Mouse (Mus musculus): ENCODE measurements around the gene Smyd1.

GRCm38 (mm10) chr6:71190501-71190900 is 131.5 kb downstream of the Smyd1 start:
- TF ChIP-seq ETS1 (conservative IDR thresholded peaks at IDR 0.05; ENCODE audit: low read depth, low read length) (no peak), MXI1 (IDR thresholded peaks at IDR 0.05; ENCODE audit: low read depth, low read length) (no peak), CHD2 (IDR thresholded peaks at IDR 0.05; ENCODE audit: low read length) (no peak), ZMIZ1 (IDR thresholded peaks at IDR 0.05; ENCODE audit: low read depth, low read length) (no peak), E2F4 (IDR thresholded peaks at IDR 0.05; ENCODE audit: insufficient replicate concordance, low read depth, low read length) (no peak), MAZ (IDR thresholded peaks at IDR 0.05; ENCODE audit: low read depth, low read length) (no peak), EP300 (IDR thresholded peaks at IDR 0.05; ENCODE audit: low read length) (no peak), HCFC1 (IDR thresholded peaks at IDR 0.05; ENCODE audit: low read depth, low read length) (no peak), MEF2A (IDR thresholded peaks at IDR 0.05; ENCODE audit: borderline replicate concordance, low read depth, low read length) (no peak)
